Mouse (Mus musculus): ENCODE results near the gene Olfr52. TPM values are rescaled to one million over a fixed set of nuclear protein-coding genes. Genes with fewer than 3 reads are reported as not detected.
"Not testable (repeated sequence)": the region's sequence is repeated elsewhere in the genome, so short reads cannot be mapped to it uniquely, and the experiment has no call there.

The Olfr52 gene
- not detected in 2 replicates for polyA plus RNA-seq (2015; fragmentation: Nextera tagmentation; extraction: Ambion mirVana)

DNA sequence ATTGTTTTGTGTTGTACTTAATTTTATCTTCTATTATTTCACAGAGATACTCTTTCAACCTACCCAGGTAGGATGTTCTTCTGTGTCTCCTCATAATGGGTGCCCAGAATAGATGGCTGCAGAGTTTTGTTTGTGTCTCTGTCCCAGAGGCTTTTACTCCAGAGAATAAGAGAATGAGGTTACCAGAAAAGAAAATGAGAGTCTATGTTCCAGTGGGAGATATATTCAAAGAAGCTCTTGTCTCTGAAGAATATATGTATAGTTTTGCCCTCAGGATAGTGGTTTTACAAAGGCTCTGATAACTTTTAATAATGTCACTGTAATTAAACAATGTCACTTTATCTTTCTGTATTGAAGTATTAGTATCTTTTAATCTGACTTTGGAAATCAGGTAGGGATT lies at the start of gene Olfr52:
Gene Olfr52 (minus strand): TSS at position 101 of the 400 bp plus-strand sequence.
- no peak within 1 kb of the TSS for H3K9ac ChIP-seq (replicated peaks)
- no peak for ATAC-seq (replicated peaks)
- no peak within 1 kb of the TSS for H3K4me2 ChIP-seq (replicated peaks)
- no peaks in the 10 kb centered on the region for H3K9me3 ChIP-seq
- no peak within 1 kb of the TSS for H3K27ac ChIP-seq (replicated peaks)
- no peaks in the 10 kb centered on the region for H3K36me3 ChIP-seq
- no peaks in the 10 kb centered on the region for H3K27me3 ChIP-seq
- no peak within 1 kb of the TSS for H3K4me3 ChIP-seq
- no peaks in the 10 kb centered on the region for H3K4me1 ChIP-seq

DNA sequence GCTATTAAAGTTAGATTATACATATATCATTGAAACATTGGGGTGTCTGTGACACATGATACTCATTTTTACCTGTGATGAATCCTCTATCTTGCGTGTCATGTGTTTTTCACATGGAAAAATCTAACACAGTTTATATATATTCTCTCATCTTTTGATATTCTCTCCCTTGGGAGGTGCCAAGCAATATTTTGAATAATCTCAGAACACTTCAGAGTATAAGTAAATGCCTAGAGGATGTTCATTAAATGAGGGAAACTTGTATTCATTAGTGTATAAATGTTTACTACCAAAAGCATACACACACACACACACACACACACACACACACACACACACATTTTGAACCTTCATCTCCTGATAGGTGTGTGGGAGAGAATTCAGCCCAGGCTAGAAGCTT lies 45.8 kb upstream of the Olfr52 start, which contains the start of gene Olfr1047:
Gene Olfr1047 (minus strand): TSS at position 101 of the 400 bp plus-strand sequence.
- Histone ChIP-seq H3K27ac (replicated peaks) (no peak within 1 kb of the TSS), H3K4me2 (replicated peaks) (no peak within 1 kb of the TSS), H3K36me3 (no peaks in the 10 kb centered on the region), H3K4me3 (no peak within 1 kb of the TSS), H3K9ac (replicated peaks) (no peak within 1 kb of the TSS), H3K4me1 (no peaks in the 10 kb centered on the region), H3K27me3 (no peaks in the 10 kb centered on the region), H3K9me3 (no peaks in the 10 kb centered on the region)
- ATAC-seq (replicated peaks), result no peak
- 95% methylated on average over 1 of the region's 1 CpGs for WGBS

- Histone ChIP-seq H3K4me2 (replicated peaks) (no peak within 1 kb of the TSS), H3K27ac (replicated peaks) (no peak within 1 kb of the TSS), H3K36me3 (no peaks in the 10 kb centered on the region), H3K4me3 (no peak within 1 kb of the TSS), H3K9me3 (no peaks in the 10 kb centered on the region), H3K9ac (replicated peaks) (no peak within 1 kb of the TSS), H3K4me1 (no peaks in the 10 kb centered on the region), H3K27me3 (no peaks in the 10 kb centered on the region)
- WGBS, result 71% methylated on average over 2 of the region's 2 CpGs
- ATAC-seq (replicated peaks), result no peak
Observed at GRCm38 (mm10) chr2:86219214-86219613, 33.7 kb upstream of the Olfr52 start, which contains the start of gene Olfr1046. Olfr1046 (minus strand) TSS chr2:86219314.

- ATAC-seq (replicated peaks), result no peak
- no peak within 1 kb of the TSS for H3K4me3 ChIP-seq
- no peak within 1 kb of the TSS for H3K9ac ChIP-seq (replicated peaks)
- no peak within 1 kb of the TSS for H3K27ac ChIP-seq (replicated peaks)
- no peaks in the 10 kb centered on the region for H3K27me3 ChIP-seq
- no peaks in the 10 kb centered on the region for H3K4me1 ChIP-seq
- H3K9me3 ChIP-seq, result no peaks in the 10 kb centered on the region
- no peaks in the 10 kb centered on the region for H3K36me3 ChIP-seq
- no peak within 1 kb of the TSS for H3K4me2 ChIP-seq (replicated peaks)
Observed at GRCm38 (mm10) chr2:86202909-86203308, 17.4 kb upstream of the Olfr52 start, which contains the start of gene Olfr1045. Olfr1045 (minus strand) TSS chr2:86203009.

DNA sequence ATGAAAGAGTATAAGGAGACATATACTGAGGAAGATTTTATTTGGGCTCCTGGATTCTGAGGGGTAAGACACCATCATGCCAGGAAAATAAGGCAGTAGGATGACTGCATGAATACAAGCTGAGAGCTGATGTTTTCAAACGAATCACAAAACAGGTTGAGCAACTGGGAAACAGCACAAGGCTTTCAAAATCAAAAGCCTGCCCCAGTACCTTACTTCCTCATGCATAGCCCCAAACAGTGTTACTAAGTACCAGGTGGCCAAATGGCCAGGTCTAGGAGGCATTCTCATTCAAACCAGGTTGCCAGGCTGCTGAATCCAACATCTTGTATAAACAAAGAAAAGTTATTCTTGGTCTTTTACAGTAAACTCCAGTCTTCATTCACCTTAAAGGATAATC lies 10.4 kb upstream of the Olfr52 start:
- 54% methylated on average over 1 of the region's 1 CpGs for whole genome bisulfite sequencing
- no peak for ATAC-seq (replicated peaks)
- Histone ChIP-seq H3K9me3 (no peaks in the 10 kb centered on the region), H3K9ac (replicated peaks) (no peak overlapping the region), H3K4me1 (no peaks in the 10 kb centered on the region), H3K36me3 (no peaks in the 10 kb centered on the region), H3K27me3 (no peaks in the 10 kb centered on the region), H3K4me2 (replicated peaks) (no peak overlapping the region), H3K4me3 (no peak overlapping the region), H3K27ac (replicated peaks) (no peak overlapping the region)

- Histone ChIP-seq H3K9ac (replicated peaks) (no peak overlapping the region), H3K36me3 (no peaks in the 10 kb centered on the region), H3K4me2 (replicated peaks) (no peak overlapping the region), H3K27ac (replicated peaks) (no peak overlapping the region), H3K27me3 (no peaks in the 10 kb centered on the region), H3K4me1 (no peaks in the 10 kb centered on the region), H3K9me3 (no peaks in the 10 kb centered on the region), H3K4me3 (no peak overlapping the region)
- no peak for ATAC-seq (replicated peaks)
- WGBS, result 80% methylated on average over 3 of the region's 3 CpGs
Observed at GRCm38 (mm10) chr2:86179950-86180349, 5.5 kb downstream of the Olfr52 start.

GRCm38 (mm10) chr2:86177720-86178119 lies 7.8 kb downstream of the Olfr52 start, which contains the start of gene Olfr1044:
Olfr1044 (minus strand) TSS chr2:86177820.
- Histone ChIP-seq H3K27me3 (no peaks in the 10 kb centered on the region), H3K4me3 (no peak within 1 kb of the TSS), H3K4me1 (no peaks in the 10 kb centered on the region), H3K9ac (replicated peaks) (no peak within 1 kb of the TSS), H3K4me2 (replicated peaks) (no peak within 1 kb of the TSS), H3K36me3 (no peaks in the 10 kb centered on the region), H3K9me3 (no peaks in the 10 kb centered on the region), H3K27ac (replicated peaks) (no peak within 1 kb of the TSS)
- ATAC-seq (replicated peaks), result no peak

DNA sequence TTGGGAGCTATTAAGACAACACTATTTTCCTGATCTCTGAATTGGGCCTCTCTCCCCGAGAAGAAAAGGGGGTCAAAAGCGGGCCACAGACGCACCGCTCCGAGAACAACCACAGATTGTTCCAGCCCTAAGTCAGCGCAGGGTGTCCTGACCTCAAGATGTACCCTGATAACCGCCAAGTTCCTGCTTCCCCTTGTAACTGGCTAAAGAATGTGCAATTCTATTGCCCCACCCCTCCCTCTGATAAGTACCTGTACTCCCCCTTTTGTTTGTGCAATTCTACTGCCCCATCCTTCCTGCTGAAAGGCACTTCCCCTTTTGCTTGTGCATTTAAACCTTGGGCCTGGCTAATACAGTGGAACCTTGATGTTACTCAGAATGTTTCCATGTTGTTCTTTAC lies 10.1 kb downstream of the Olfr52 start:
- not testable (repeated sequence) for H3K9me3 ChIP-seq; H3K27ac ChIP-seq (replicated peaks)
- 88% methylated on average over 7 of the region's 7 CpGs for WGBS

DNA sequence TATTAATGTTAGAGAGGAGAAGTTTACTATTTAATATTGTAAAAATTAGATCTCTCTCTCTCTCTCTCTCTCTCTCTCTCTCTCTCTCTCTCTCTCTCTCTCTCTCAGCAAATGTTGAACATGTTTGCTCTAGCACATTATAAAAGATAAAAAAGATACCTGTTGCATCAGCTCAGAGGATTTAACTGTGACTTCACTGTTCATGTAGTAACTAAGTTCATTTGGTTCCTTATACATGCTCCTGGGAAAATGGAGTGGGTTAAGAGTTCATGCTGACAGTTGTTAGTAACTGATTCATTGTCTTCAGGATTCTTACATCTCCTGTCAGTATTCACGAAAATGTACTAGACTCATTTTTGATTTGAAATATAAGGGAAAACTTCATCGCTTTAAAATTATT lies 18.1 kb downstream of the Olfr52 start, which contains the start of gene Olfr1043:
Gene Olfr1043 (minus strand): TSS at position 101 of the 400 bp plus-strand sequence.
- WGBS, result 90% methylated on average over 2 of the region's 2 CpGs

More for the DNA sequence above, 10.1 kb downstream of the Olfr52 start:
- not testable (repeated sequence) for ATAC-seq (replicated peaks); H3K4me2 ChIP-seq (replicated peaks); H3K36me3 ChIP-seq; H3K27me3 ChIP-seq; H3K4me3 ChIP-seq; H3K4me1 ChIP-seq; H3K9ac ChIP-seq (replicated peaks)

GRCm38 (mm10) chr2:86161738-86162137 lies 23.7 kb downstream of the Olfr52 start, which contains the start of gene Olfr1042:
Olfr1042 (minus strand) TSS chr2:86161838.
- 83% methylated on average over 2 of the region's 2 CpGs for WGBS
- Histone ChIP-seq H3K36me3 (no peaks in the 10 kb centered on the region), H3K27ac (replicated peaks) (no peak within 1 kb of the TSS), H3K4me2 (replicated peaks) (no peak within 1 kb of the TSS), H3K27me3 (no peaks in the 10 kb centered on the region), H3K4me1 (no peaks in the 10 kb centered on the region), H3K4me3 (no peak within 1 kb of the TSS), H3K9ac (replicated peaks) (no peak within 1 kb of the TSS), H3K9me3 (no peaks in the 10 kb centered on the region)
- ATAC-seq (replicated peaks), result no peak

More for the DNA sequence above, 18.1 kb downstream of the Olfr52 start, which contains the start of gene Olfr1043:
- H3K36me3 ChIP-seq, result no peaks in the 10 kb centered on the region
- H3K27me3 ChIP-seq, result no peaks in the 10 kb centered on the region
- no peak within 1 kb of the TSS for H3K4me3 ChIP-seq
- no peaks in the 10 kb centered on the region for H3K9me3 ChIP-seq
- no peak within 1 kb of the TSS for H3K4me2 ChIP-seq (replicated peaks)
- no peak within 1 kb of the TSS for H3K27ac ChIP-seq (replicated peaks)
- no peak for ATAC-seq (replicated peaks)
- no peak within 1 kb of the TSS for H3K9ac ChIP-seq (replicated peaks)
- no peaks in the 10 kb centered on the region for H3K4me1 ChIP-seq

- 89% methylated on average over 1 of the region's 1 CpGs for WGBS
- Histone ChIP-seq H3K27ac (replicated peaks) (no peak within 1 kb of the TSS), H3K36me3 (no peaks in the 10 kb centered on the region)
Observed at GRCm38 (mm10) chr2:86146632-86147031, 38.9 kb downstream of the Olfr52 start, which contains the start of gene Olfr1040. Olfr1040 (minus strand) TSS chr2:86146732.

DNA sequence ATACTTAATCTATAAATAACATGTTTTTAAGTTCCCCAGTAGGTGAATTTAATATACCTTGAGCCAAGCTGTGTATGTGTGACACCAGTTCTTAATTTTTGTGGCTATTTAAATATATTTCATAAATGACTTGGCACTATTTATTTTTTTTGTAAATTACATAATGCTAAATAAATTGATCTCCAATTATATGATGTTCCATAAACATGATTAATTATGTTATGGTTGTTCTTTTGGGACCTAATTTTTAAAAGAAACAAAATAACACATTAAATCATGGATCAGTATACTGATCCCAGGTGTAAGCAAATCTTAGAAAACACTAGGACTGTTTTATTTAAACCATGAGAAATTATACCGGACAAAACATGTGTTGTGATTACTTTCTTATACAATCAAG lies 49.7 kb downstream of the Olfr52 start, which contains the start of gene Olfr1039:
Gene Olfr1039 (minus strand): TSS at position 101 of the 400 bp plus-strand sequence.
- Histone ChIP-seq H3K27me3 (no peaks in the 10 kb centered on the region), H3K36me3 (no peaks in the 10 kb centered on the region), H3K27ac (replicated peaks) (no peak within 1 kb of the TSS), H3K4me1 (no peaks in the 10 kb centered on the region), H3K9ac (replicated peaks) (no peak within 1 kb of the TSS), H3K4me3 (no peak within 1 kb of the TSS), H3K9me3 (no peaks in the 10 kb centered on the region), H3K4me2 (replicated peaks) (no peak within 1 kb of the TSS)
- WGBS, result 94% methylated on average over 1 of the region's 1 CpGs
- ATAC-seq (replicated peaks), result no peak

More at GRCm38 (mm10) chr2:86146632-86147031, 38.9 kb downstream of the Olfr52 start, which contains the start of gene Olfr1040:
- no peaks in the 10 kb centered on the region for H3K27me3 ChIP-seq
- ATAC-seq (replicated peaks), result no peak
- H3K4me3 ChIP-seq, result no peak within 1 kb of the TSS
- H3K9ac ChIP-seq (replicated peaks), result no peak within 1 kb of the TSS
- no peaks in the 10 kb centered on the region for H3K9me3 ChIP-seq
- H3K4me1 ChIP-seq, result no peaks in the 10 kb centered on the region
- no peak within 1 kb of the TSS for H3K4me2 ChIP-seq (replicated peaks)
